Mouse (Mus musculus): ENCODE measurements around the gene Pacs1. TPM values are rescaled to one million over a fixed set of nuclear protein-coding genes. Genes with fewer than 3 reads are reported as not detected.
A peak's percentile ranks its signal among the peaks of the same experiment; 100 is the strongest.
"Not testable (repeated sequence)": the region's sequence is repeated elsewhere in the genome, so short reads cannot be mapped to it uniquely, and the experiment has no call there.

Pacs1 gene
- polyA plus RNA-seq, 1 experiment from 2014 or later = 8.1 TPM

- no peaks in the 10 kb centered on the region; the same call in 1 of the 2 replicates for H3K36me3 ChIP-seq (ENCODE audit: control insufficient read depth, insufficient read depth)
- H3K27me3 ChIP-seq (ENCODE audit: control insufficient read depth, insufficient read depth, low read depth, low read length) = peaks cover 14% of the 10 kb centered on the region
- WGBS (ENCODE audit: insufficient replicate concordance) = 61% methylated on average over 12 of the region's 12 CpGs
- H3K4me1 ChIP-seq (ENCODE audit: control insufficient read depth, low read depth, low read length) = peaks cover 31% of the 10 kb centered on the region
- H3K9ac ChIP-seq (ENCODE audit: low read depth, low read length) = no peak overlapping the region
- no peak overlapping the region for H3K4me2 ChIP-seq (ENCODE audit: low read depth, low read length)
- no peak overlapping the region for H3K27ac ChIP-seq (ENCODE audit: low read length)
- ATAC-seq (ENCODE audit: low read depth) = no peak
- H3K9me3 ChIP-seq (replicated peaks; ENCODE audit: control insufficient read depth, low read length) = no peaks in the 10 kb centered on the region
- H3K4me3 ChIP-seq (ENCODE audit: low read depth, low read length) = no peak overlapping the region
Observed at GRCm38 (mm10) chr19:5093481-5094242, 179.3 kb downstream of the Pacs1 start.

- Histone ChIP-seq H3K27ac (ENCODE audit: low read length) (no peak overlapping the region), H3K9me3 (replicated peaks; ENCODE audit: control insufficient read depth, low read length) (no peaks in the 10 kb centered on the region), H3K4me1 (ENCODE audit: control insufficient read depth, low read depth, low read length) (peaks cover 25% of the 10 kb centered on the region), H3K4me2 (ENCODE audit: low read depth, low read length) (no peak overlapping the region), H3K36me3 (ENCODE audit: control insufficient read depth, insufficient read depth) (no peaks in the 10 kb centered on the region; the same call in 1 of the 2 replicates), H3K27me3 (ENCODE audit: control insufficient read depth, insufficient read depth, low read depth, low read length) (peaks cover 9% of the 10 kb centered on the region), H3K9ac (ENCODE audit: low read depth, low read length) (no peak overlapping the region), H3K4me3 (ENCODE audit: low read depth, low read length) (no peak overlapping the region)
- WGBS (ENCODE audit: insufficient replicate concordance) = 70% methylated on average over 10 of the region's 10 CpGs
- ATAC-seq (ENCODE audit: low read depth) = no peak
Observed at GRCm38 (mm10) chr19:5092083-5092482, 180.8 kb downstream of the Pacs1 start.

- Histone ChIP-seq H3K4me3 (ENCODE audit: low read depth, low read length) (peak overlapping the region; percentile 83), H3K36me3 (ENCODE audit: control insufficient read depth, insufficient read depth) (no peaks in the 10 kb centered on the region; the same call in 1 of the 2 replicates), H3K27ac (ENCODE audit: low read length) (no peak overlapping the region), H3K9me3 (replicated peaks; ENCODE audit: control insufficient read depth, low read length) (no peaks in the 10 kb centered on the region), H3K9ac (ENCODE audit: low read depth, low read length) (peak overlapping the region; percentile 79), H3K27me3 (ENCODE audit: control insufficient read depth, insufficient read depth, low read depth, low read length) (peaks cover 27% of the 10 kb centered on the region), H3K4me1 (ENCODE audit: control insufficient read depth, low read depth, low read length) (peaks cover 27% of the 10 kb centered on the region), H3K4me2 (ENCODE audit: low read depth, low read length) (peak overlapping the region; percentile 91)
- no peak for ATAC-seq (ENCODE audit: low read depth)
- WGBS (ENCODE audit: insufficient replicate concordance) = 84% methylated on average over 4 of the region's 4 CpGs
Observed at GRCm38 (mm10) chr19:5089324-5089723, 183.6 kb downstream of the Pacs1 start.

GRCm38 (mm10) chr19:5087884-5088728, 184.8 kb downstream of the Pacs1 start, which contains the start of gene Yif1a:
TSS of gene Yif1a (plus strand) at chr19:5088538.
- WGBS (ENCODE audit: insufficient replicate concordance) = under 1% methylated on average over 58 of the region's 58 CpGs
- peak; percentile 88 for ATAC-seq (ENCODE audit: low read depth)

GRCm38 (mm10) chr19:5086533-5086932, 186.4 kb downstream of the Pacs1 start:
- not testable (repeated sequence) for H3K4me2 ChIP-seq (ENCODE audit: low read depth, low read length); H3K9ac ChIP-seq (ENCODE audit: low read depth, low read length); H3K27ac ChIP-seq (ENCODE audit: low read length); ATAC-seq (ENCODE audit: low read depth); H3K9me3 ChIP-seq (replicated peaks; ENCODE audit: control insufficient read depth, low read length); H3K4me3 ChIP-seq (ENCODE audit: low read depth, low read length); H3K36me3 ChIP-seq (ENCODE audit: control insufficient read depth, insufficient read depth)
- WGBS (ENCODE audit: insufficient replicate concordance) = 48% methylated on average over 4 of the region's 4 CpGs
- peaks cover 21% of the 10 kb centered on the region for H3K4me1 ChIP-seq (ENCODE audit: control insufficient read depth, low read depth, low read length)
- peaks cover 55% of the 10 kb centered on the region for H3K27me3 ChIP-seq (ENCODE audit: control insufficient read depth, insufficient read depth, low read depth, low read length)

More at GRCm38 (mm10) chr19:5087884-5088728, 184.8 kb downstream of the Pacs1 start, which contains the start of gene Yif1a:
- no peaks in the 10 kb centered on the region; the same call in 1 of the 2 replicates for H3K36me3 ChIP-seq (ENCODE audit: control insufficient read depth, insufficient read depth)
- peak within 1 kb of the TSS; percentile 92 for H3K27ac ChIP-seq (ENCODE audit: low read length)
- peak within 1 kb of the TSS; percentile 79 for H3K9ac ChIP-seq (ENCODE audit: low read depth, low read length)
- peak within 1 kb of the TSS; percentile 91 for H3K4me2 ChIP-seq (ENCODE audit: low read depth, low read length)
- H3K4me3 ChIP-seq (ENCODE audit: low read depth, low read length) = peak within 1 kb of the TSS; percentile 83
- H3K27me3 ChIP-seq (ENCODE audit: control insufficient read depth, insufficient read depth, low read depth, low read length) = peaks cover 39% of the 10 kb centered on the region
- H3K9me3 ChIP-seq (replicated peaks; ENCODE audit: control insufficient read depth, low read length) = no peaks in the 10 kb centered on the region
- H3K4me1 ChIP-seq (ENCODE audit: control insufficient read depth, low read depth, low read length) = peaks cover 21% of the 10 kb centered on the region

GRCm38 (mm10) chr19:5085145-5085863, 187.6 kb downstream of the Pacs1 start, which contains the start of gene Tmem151a:
TSS of gene Tmem151a (minus strand) at chr19:5085531.
- no peak within 1 kb of the TSS for H3K27ac ChIP-seq (ENCODE audit: low read length)
- H3K36me3 ChIP-seq (ENCODE audit: control insufficient read depth, insufficient read depth) = no peaks in the 10 kb centered on the region
- no peaks in the 10 kb centered on the region for H3K9me3 ChIP-seq (replicated peaks; ENCODE audit: control insufficient read depth, low read length)
- ATAC-seq (ENCODE audit: low read depth) = no peak
- peaks cover 67% of the 10 kb centered on the region for H3K27me3 ChIP-seq (ENCODE audit: control insufficient read depth, insufficient read depth, low read depth, low read length)
- H3K9ac ChIP-seq (ENCODE audit: low read depth, low read length) = no peak within 1 kb of the TSS
- peak within 1 kb of the TSS; percentile 56 for H3K4me3 ChIP-seq (ENCODE audit: low read depth, low read length)
- peaks cover 21% of the 10 kb centered on the region for H3K4me1 ChIP-seq (ENCODE audit: control insufficient read depth, low read depth, low read length)
- H3K4me2 ChIP-seq (ENCODE audit: low read depth, low read length) = peak within 1 kb of the TSS; percentile 79
- WGBS (ENCODE audit: insufficient replicate concordance) = 1% methylated on average over 64 of the region's 69 CpGs

- WGBS (ENCODE audit: insufficient replicate concordance) = 4% methylated on average over 15 of the region's 15 CpGs
- Histone ChIP-seq H3K9ac (ENCODE audit: low read depth, low read length) (no peak overlapping the region), H3K9me3 (replicated peaks; ENCODE audit: control insufficient read depth, low read length) (no peaks in the 10 kb centered on the region), H3K4me1 (ENCODE audit: control insufficient read depth, low read depth, low read length) (peaks cover 21% of the 10 kb centered on the region), H3K4me3 (ENCODE audit: low read depth, low read length) (peak overlapping the region; percentile 56), H3K4me2 (ENCODE audit: low read depth, low read length) (peak overlapping the region; percentile 79), H3K27me3 (ENCODE audit: control insufficient read depth, insufficient read depth, low read depth, low read length) (peaks cover 72% of the 10 kb centered on the region), H3K27ac (ENCODE audit: low read length) (no peak overlapping the region), H3K36me3 (ENCODE audit: control insufficient read depth, insufficient read depth) (no peaks in the 10 kb centered on the region)
- ATAC-seq (ENCODE audit: low read depth) = no peak
Observed at GRCm38 (mm10) chr19:5084834-5085144, 188.1 kb downstream of the Pacs1 start.

- no peak overlapping the region for H3K4me2 ChIP-seq (ENCODE audit: low read depth, low read length)
- H3K9ac ChIP-seq (ENCODE audit: low read depth, low read length) = no peak overlapping the region
- H3K36me3 ChIP-seq (ENCODE audit: control insufficient read depth, insufficient read depth) = no peaks in the 10 kb centered on the region
- peaks cover 18% of the 10 kb centered on the region for H3K4me1 ChIP-seq (ENCODE audit: control insufficient read depth, low read depth, low read length)
- no peak for ATAC-seq (ENCODE audit: low read depth)
- 53% methylated on average over 3 of the region's 3 CpGs for WGBS (ENCODE audit: insufficient replicate concordance)
- H3K4me3 ChIP-seq (ENCODE audit: low read depth, low read length) = no peak overlapping the region
- H3K27me3 ChIP-seq (ENCODE audit: control insufficient read depth, insufficient read depth, low read depth, low read length) = peaks cover 72% of the 10 kb centered on the region
- H3K27ac ChIP-seq (ENCODE audit: low read length) = no peak overlapping the region
- H3K9me3 ChIP-seq (replicated peaks; ENCODE audit: control insufficient read depth, low read length) = no peaks in the 10 kb centered on the region
Observed at GRCm38 (mm10) chr19:5083961-5084833, 188.7 kb downstream of the Pacs1 start.

Measured in liver, embryonic 16.5 days (tissue).